Mouse (Mus musculus) cortical plate, adult 2 months (tissue): ENCODE results near the gene Clk1. TPM values are rescaled to one million over a fixed set of nuclear protein-coding genes. Genes with fewer than 3 reads are reported as not detected.

Source experiments
- H3K27ac ChIP-seq: fragments of 200-500 bp; 2 replicates; pipeline ENCODE4 v1.5.1; 2012; ENCODE audit warnings: low read length, control low read depth, inconsistent platforms; ENCODE audit not compliant: insufficient read depth
- H3K4me1 ChIP-seq: fragments of 200-500 bp; 2 replicates; pipeline ENCODE4 v1.6.1; 2011; ENCODE audit warnings: low read length; ENCODE audit not compliant: control insufficient read depth, insufficient read depth
- H3K4me3 ChIP-seq: fragments of 200-500 bp; 2 replicates; pipeline ENCODE4 v1.5.1; 2011; ENCODE audit warnings: mild to moderate bottlenecking, low read length, control low read depth; ENCODE audit not compliant: insufficient read depth
- CTCF ChIP-seq: fragments of 200-500 bp; IDR thresholded peaks from 2 replicates; pipeline ENCODE4 v1.5.1; 2011; ENCODE audit warnings: mild to moderate bottlenecking, control low read depth, low read length; ENCODE audit not compliant: insufficient read depth; ENCODE audit errors: extremely low read depth
- POLR2A ChIP-seq: fragments of 200-500 bp; IDR thresholded peaks from 2 replicates; pipeline ENCODE4 v1.6.1; 2011; ENCODE audit warnings: mild to moderate bottlenecking, low read length, control low read depth; ENCODE audit not compliant: insufficient read depth; ENCODE audit errors: extremely low read depth
- polyA plus RNA-seq: library from polyadenylated mRNA; depleted of rRNA; stranded (reverse); fragments of >200 nt; gene quantifications from 2 replicates; pipeline ENCODE4 v1.2.3, GENCODE M21; 2012

Clk1 gene
- polyA plus RNA-seq, 1 experiment = 258 TPM

- TF ChIP-seq POLR2A (no peak), CTCF (no peak)
- no peaks in the 10 kb centered on the region for H3K4me1 ChIP-seq
- H3K27ac ChIP-seq = no peak overlapping the region
- no peak overlapping the region for H3K4me3 ChIP-seq
These were observed 13.7 kb downstream of the Clk1 start for GRCm38 (mm10) chr1:58410198-58410588.

DNA sequence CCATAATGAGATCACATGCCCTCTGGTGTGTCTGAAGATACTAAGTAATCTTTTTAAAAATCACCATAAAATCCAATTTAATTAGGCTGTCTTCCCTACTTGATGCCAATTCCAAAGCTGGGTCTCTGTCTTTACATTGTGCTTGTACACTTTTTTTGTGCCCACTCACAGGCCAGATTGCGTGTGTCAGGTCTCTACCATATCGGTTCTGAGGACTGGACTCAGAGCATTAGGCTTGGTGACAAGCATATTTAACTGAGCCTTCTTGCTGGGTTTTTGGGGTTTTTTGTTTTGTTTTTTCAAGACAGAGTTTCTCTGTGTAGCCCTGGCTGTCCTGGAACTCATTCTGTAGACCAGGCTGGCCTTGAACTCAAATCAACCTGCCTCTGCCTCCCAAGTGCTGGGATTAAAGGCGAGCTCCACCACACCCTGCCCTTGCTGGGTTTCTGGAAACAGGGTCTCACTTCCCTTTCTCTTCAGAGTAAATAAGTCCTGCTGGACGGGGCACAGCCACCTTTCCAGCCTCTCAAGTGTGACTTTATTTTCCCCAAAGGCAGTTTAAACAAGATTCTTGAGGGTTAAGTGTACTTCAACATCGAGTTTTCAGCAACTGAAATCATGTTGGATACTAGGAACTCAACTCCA, 14.2 kb downstream of the Clk1 start:
- TF ChIP-seq POLR2A = 0 out of 2 replicates have a peak, but pooled peaks have one; percentile 6
- no peak for TF ChIP-seq CTCF
- no peak overlapping the region for H3K27ac ChIP-seq
- no peak overlapping the region for H3K4me3 ChIP-seq
- H3K4me1 ChIP-seq = no peaks in the 10 kb centered on the region

DNA sequence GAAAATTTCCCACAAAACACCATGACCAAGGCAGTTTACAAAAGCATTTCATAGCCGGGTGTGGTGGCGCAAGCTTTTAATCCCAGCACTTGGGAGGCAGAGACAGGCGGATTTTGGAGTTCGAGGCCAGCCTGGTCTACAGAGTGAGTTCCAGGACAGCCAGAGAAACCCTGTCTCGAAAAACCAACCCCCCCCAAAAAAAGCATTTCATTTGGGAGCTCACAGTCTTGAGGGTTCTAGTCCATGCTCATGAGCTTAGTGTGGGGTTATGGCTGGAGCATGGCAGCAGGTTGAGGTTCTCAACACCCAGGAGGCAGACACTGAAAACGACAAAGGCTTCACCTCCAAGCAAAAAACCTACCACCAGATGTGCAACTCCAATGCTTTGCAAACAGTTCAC, 15.7 kb downstream of the Clk1 start:
- H3K4me3 ChIP-seq = no peak overlapping the region
- no peaks in the 10 kb centered on the region for H3K4me1 ChIP-seq

DNA sequence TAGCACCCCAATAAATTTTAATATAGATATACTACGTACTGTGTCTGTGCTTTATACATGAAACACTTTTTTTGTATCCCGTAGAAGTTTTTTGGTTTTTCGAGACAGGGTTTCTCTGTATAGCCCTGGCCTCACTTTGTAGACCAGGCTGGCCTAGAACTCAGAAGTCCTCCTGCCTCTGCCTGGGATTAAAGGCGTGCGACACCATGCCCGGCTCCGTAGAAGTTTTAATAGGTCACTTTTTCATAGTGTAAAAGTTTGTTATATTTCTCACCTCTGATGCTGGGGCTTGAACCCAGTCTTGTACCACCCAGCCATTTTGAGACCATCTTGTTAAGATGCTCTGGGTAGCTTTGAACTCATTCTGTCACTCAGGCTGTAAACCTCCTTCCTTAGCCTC, 16.5 kb downstream of the Clk1 start:
- H3K4me1 ChIP-seq = no peaks in the 10 kb centered on the region
- H3K4me3 ChIP-seq = no peak overlapping the region
- no peak overlapping the region for H3K27ac ChIP-seq
- TF ChIP-seq POLR2A (no peak), CTCF (no peak)

More for the DNA sequence above, 15.7 kb downstream of the Clk1 start:
- H3K27ac ChIP-seq = no peak overlapping the region
- no peak for TF ChIP-seq CTCF
- no peak for TF ChIP-seq POLR2A

- Histone ChIP-seq H3K27ac (no peak overlapping the region), H3K4me3 (no peak overlapping the region), H3K4me1 (no peaks in the 10 kb centered on the region)
- no peak for TF ChIP-seq CTCF
- TF ChIP-seq POLR2A = no peak
These were observed 20.1 kb downstream of the Clk1 start for GRCm38 (mm10) chr1:58403745-58404144.

DNA sequence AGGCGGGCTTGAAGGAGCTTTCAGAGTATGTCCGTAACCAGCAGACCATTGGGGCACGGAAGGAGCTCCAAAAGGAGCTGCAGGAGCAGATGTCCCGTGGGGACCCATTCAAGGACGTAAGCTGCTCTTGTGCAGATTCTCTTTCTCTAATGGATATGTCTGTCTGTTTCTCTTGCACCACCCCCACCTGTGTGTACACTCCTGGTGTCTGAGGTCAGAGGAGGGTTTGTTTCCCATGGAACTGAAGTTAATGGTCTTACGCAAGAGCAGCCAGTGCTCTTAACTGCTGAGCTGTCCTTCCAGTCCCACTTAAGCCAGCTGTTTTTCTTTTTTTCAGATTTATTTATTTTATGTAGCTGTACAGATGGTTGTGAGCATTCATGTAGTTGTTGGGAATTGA, 22.5 kb downstream of the Clk1 start:
- Histone ChIP-seq H3K4me1 (no peaks in the 10 kb centered on the region), H3K27ac (no peak overlapping the region), H3K4me3 (no peak overlapping the region)
- TF ChIP-seq POLR2A (no peak), CTCF (no peak)

DNA sequence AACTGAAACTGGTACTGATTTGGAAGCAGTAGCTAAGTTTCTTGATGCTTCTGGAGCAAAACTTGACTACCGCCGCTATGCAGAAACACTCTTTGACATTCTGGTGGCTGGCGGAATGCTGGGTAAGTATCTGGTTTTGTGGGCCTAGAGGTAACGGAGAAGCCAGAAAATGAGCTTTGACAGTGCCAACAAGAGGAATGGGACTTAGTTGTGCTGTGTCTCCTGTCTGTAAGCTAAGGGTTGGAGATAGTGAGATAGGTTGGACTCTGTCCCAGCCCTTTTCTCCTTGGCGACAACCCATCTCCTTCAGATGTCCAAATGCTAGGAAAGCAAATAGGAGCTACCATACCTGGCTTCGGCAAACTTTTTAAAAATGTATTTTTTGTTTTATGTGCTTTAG, 26.1 kb downstream of the Clk1 start:
- Histone ChIP-seq H3K4me1 (no peaks in the 10 kb centered on the region), H3K4me3 (no peak overlapping the region), H3K27ac (no peak overlapping the region)
- TF ChIP-seq POLR2A = no peak
- no peak for TF ChIP-seq CTCF

DNA sequence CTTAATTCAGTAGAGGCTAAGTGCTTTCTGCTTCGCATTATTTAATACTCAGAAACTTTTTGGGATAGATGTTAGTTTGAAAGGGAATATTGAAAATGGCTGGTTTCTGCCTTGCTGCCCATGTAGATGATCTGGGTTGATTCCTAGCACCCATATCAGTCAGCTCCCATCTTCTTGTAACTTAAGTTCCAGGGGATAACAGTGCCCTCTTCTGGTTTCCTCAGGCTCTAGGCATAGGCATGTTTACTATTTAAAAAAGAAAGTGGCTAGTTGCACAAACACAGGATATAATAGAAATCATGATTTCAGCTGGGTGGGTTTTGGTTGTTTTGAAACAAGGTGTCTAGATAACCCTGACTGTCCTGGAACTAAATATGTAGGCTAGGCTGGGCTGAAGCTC, 27.7 kb downstream of the Clk1 start:
- no peak for TF ChIP-seq POLR2A
- TF ChIP-seq CTCF = no peak
- no peak overlapping the region for H3K4me3 ChIP-seq
- no peaks in the 10 kb centered on the region for H3K4me1 ChIP-seq
- H3K27ac ChIP-seq = no peak overlapping the region

- no peak overlapping the region for H3K27ac ChIP-seq
- no peak overlapping the region for H3K4me3 ChIP-seq
- no peaks in the 10 kb centered on the region for H3K4me1 ChIP-seq
- TF ChIP-seq POLR2A (no peak), CTCF (no peak)
These were observed 28.5 kb downstream of the Clk1 start for GRCm38 (mm10) chr1:58395341-58395740.
